Mouse (Mus musculus) heart, embryonic 11.5 days (tissue): Measurements from ENCODE around the gene Trim65. TPM values are rescaled to one million over a fixed set of nuclear protein-coding genes. Genes with fewer than 3 reads are reported as not detected.
A peak's percentile ranks its signal among the peaks of the same experiment; 100 is the strongest.

Source experiments
- ATAC-seq: fragments of 200-750 bp; cut with Nextera tagmentation; replicated peaks from 2 replicates; pipeline ENCODE4 v1.8.0; 2017; ENCODE audit warnings: moderate library complexity; ENCODE audit not compliant: insufficient number of reproducible peaks, low FRiP score, low TSS enrichment
- H3K27ac ChIP-seq: fragments of 300-500 bp; sonication (generic); 2 replicates; pipeline ENCODE4 v1.5.1; 2014; ENCODE audit warnings: mild to moderate bottlenecking, low read depth, low read length
- H3K27me3 ChIP-seq: fragments of 300-500 bp; sonication (generic); 2 replicates; pipeline ENCODE4 v1.6.1; 2014; ENCODE audit warnings: mild to moderate bottlenecking, low read length, mixed read lengths; ENCODE audit not compliant: control insufficient read depth, insufficient read depth
- H3K36me3 ChIP-seq: fragments of 300-500 bp; sonication (generic); 2 replicates; pipeline ENCODE4 v1.6.1; 2014; ENCODE audit warnings: mild to moderate bottlenecking, low read length, moderate library complexity, mixed read lengths; ENCODE audit not compliant: control insufficient read depth, insufficient read depth
- H3K4me1 ChIP-seq: fragments of 300-500 bp; sonication (generic); 2 replicates; pipeline ENCODE4 v1.6.1; 2014; ENCODE audit warnings: low read length; ENCODE audit not compliant: control insufficient read depth, insufficient read depth
- H3K4me2 ChIP-seq: fragments of 300-500 bp; sonication (generic); 2 replicates; pipeline ENCODE4 v1.6.1; 2014; ENCODE audit warnings: mild to moderate bottlenecking, moderate library complexity
- H3K4me3 ChIP-seq: fragments of 300-500 bp; sonication (generic); 2 replicates; pipeline ENCODE4 v1.5.1; 2014; ENCODE audit warnings: low read depth, low read length
- H3K9ac ChIP-seq: fragments of 300-500 bp; sonication (generic); 2 replicates; pipeline ENCODE4 v1.6.1; 2014; ENCODE audit warnings: mild to moderate bottlenecking, low read depth, low read length, moderate library complexity
- H3K9me3 ChIP-seq: fragments of 300-500 bp; sonication (generic); replicated peaks from 2 replicates; pipeline ENCODE4 v1.6.1; 2016; ENCODE audit warnings: low read length; ENCODE audit not compliant: control insufficient read depth
- WGBS: fragments of 180-500 bp; shearing (Covaris S2); extraction: QIAGEN DNeasy Blood & Tissue Kit; methylation state at CpG from one replicate; pipeline ENCODE4 v1.1.7; 2014; ENCODE audit not compliant: insufficient replicate concordance; 5-methylcytosine and 5-hydroxymethylcytosine counted together
- polyA plus RNA-seq: library from polyadenylated mRNA; unstranded; fragments of >200 nt; fragmentation: Nextera tagmentation; extraction: Ambion mirVana; gene quantifications from 2 replicates; pipeline ENCODE4 v1.2.1, GENCODE M21; 2014

Gene Trim65
- polyA plus RNA-seq, 1 experiment from 2014 or later: 4.5 TPM

- no peaks in the 10 kb centered on the region for H3K36me3 ChIP-seq
- H3K4me3 ChIP-seq: peak overlapping the region; percentile 71
- H3K9ac ChIP-seq: peak overlapping the region; percentile 84
- peak overlapping the region; percentile 87 for H3K4me2 ChIP-seq
- 2% methylated on average over 69 of the region's 70 CpGs for WGBS
- peaks cover 49% of the 10 kb centered on the region for H3K4me1 ChIP-seq
- ATAC-seq: no peak
- peaks cover 21% of the 10 kb centered on the region for H3K27me3 ChIP-seq
- no peaks in the 10 kb centered on the region for H3K9me3 ChIP-seq
- H3K27ac ChIP-seq: peak overlapping the region; percentile 79
Measured at GRCm38 (mm10) chr11:116109441-116110081, 21.4 kb downstream of the Trim65 start.

DNA sequence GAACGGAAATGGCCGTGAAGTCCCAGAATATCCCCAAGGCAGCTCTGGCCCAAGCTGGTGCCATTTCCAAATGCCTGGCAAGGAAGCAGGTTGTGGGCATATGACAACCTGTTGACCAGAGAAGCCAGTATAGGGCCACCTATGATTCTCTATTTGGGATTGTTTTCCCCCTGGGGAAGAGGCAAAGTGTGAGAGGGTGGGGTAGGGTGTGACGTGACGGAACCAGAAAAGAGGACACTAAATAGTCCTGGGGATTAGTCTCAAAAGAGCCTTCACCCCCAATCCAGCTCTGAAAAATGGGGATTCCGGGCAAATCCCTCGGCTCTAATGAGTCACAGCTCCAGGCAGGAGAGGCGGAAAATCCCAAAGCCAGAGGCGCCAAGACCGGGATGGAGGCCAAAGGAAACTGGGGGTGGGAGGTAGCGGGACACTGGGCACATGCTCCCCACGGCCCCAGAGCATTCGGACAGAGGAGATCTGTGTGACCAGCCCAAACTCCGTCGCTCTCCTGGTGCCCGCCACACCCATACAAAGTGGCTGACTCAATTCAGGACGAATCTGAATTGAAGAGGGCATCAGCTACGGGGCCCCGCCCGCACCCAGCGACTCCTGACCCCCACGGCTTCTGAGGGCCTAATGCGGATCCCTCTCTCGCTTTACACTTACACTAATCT, 22.3 kb downstream of the Trim65 start:
- no peak for ATAC-seq
- 9% methylated on average over 23 of the region's 23 CpGs for WGBS
- H3K4me2 ChIP-seq: peak overlapping the region; percentile 87
- H3K4me3 ChIP-seq: peak overlapping the region; percentile 71
- H3K9ac ChIP-seq: peak overlapping the region; percentile 84
- peak overlapping the region; percentile 79; the same call in 1 of the 2 replicates for H3K27ac ChIP-seq
- no peaks in the 10 kb centered on the region for H3K9me3 ChIP-seq
- H3K36me3 ChIP-seq: no peaks in the 10 kb centered on the region
- H3K27me3 ChIP-seq: peaks cover 21% of the 10 kb centered on the region
- peaks cover 59% of the 10 kb centered on the region for H3K4me1 ChIP-seq

GRCm38 (mm10) chr11:116107777-116108285, 23.1 kb downstream of the Trim65 start:
- H3K36me3 ChIP-seq: no peaks in the 10 kb centered on the region
- H3K27ac ChIP-seq: no peak overlapping the region
- peaks cover 21% of the 10 kb centered on the region for H3K27me3 ChIP-seq
- WGBS: 19% methylated on average over 19 of the region's 19 CpGs
- H3K4me3 ChIP-seq: peak overlapping the region; percentile 71
- peak overlapping the region; percentile 87 for H3K4me2 ChIP-seq
- H3K9me3 ChIP-seq: no peaks in the 10 kb centered on the region
- no peak for ATAC-seq
- peaks cover 66% of the 10 kb centered on the region for H3K4me1 ChIP-seq
- H3K9ac ChIP-seq: peak overlapping the region; percentile 84

DNA sequence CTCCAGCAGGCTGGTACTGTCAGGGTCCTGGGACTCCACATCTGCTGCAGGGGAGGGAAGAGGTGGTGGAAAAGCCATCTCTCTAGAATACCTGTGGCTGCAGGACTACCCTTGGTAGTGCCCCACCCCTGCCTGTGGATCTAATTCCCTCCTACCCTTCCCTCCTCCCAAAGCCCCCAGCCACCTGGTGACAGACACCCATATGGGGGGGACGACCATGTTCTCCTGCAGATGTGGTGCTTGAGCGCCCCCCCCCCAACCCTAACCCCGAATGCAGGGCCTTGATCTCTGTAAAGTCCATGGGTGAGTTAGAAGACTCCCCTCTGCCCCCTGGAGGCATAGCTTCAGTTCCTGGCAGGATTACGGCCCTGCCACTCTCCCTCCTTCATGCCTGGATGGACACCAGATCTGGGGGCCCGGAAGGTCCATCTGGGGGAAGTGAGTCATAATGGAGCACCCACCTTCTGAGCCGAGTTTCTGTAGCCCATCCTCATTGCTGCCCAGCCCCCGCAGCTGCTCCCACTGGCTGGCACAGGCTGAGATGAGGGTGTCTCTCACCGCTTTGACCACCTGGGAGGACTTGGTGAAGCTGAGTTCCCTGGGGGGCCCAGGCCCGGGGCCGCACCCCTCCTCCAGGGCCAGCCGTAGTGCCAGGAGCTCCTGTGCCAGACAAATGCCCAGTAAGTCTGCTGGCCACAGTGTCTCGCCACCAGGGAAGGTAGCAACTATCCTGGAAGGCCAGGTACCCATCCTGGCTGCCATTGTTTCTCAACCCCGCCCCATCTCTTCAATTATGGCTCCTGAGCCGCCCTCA, 23.8 kb downstream of the Trim65 start:
- H3K4me3 ChIP-seq: peak overlapping the region; percentile 71; the same call in 1 of the 2 replicates
- 27% methylated on average over 14 of the region's 14 CpGs for WGBS
- peaks cover 69% of the 10 kb centered on the region for H3K4me1 ChIP-seq
- H3K9me3 ChIP-seq: no peaks in the 10 kb centered on the region
- peak overlapping the region; percentile 84; the same call in 1 of the 2 replicates for H3K9ac ChIP-seq
- ATAC-seq: no peak
- peaks cover 21% of the 10 kb centered on the region for H3K27me3 ChIP-seq
- H3K36me3 ChIP-seq: no peaks in the 10 kb centered on the region
- peak overlapping the region; percentile 87 for H3K4me2 ChIP-seq
- 0 out of 2 replicates have a peak overlapping the region, but pooled peaks have one; percentile 5 for H3K27ac ChIP-seq

- H3K4me3 ChIP-seq: peak overlapping the region; percentile 71
- peak overlapping the region; percentile 36 for H3K9ac ChIP-seq
- no peaks in the 10 kb centered on the region for H3K9me3 ChIP-seq
- H3K36me3 ChIP-seq: no peaks in the 10 kb centered on the region
- WGBS: 31% methylated on average over 32 of the region's 32 CpGs
- peak overlapping the region; percentile 87 for H3K4me2 ChIP-seq
- peak overlapping the region; percentile 24 for H3K27ac ChIP-seq
- peaks cover 77% of the 10 kb centered on the region for H3K4me1 ChIP-seq
- H3K27me3 ChIP-seq: peaks cover 21% of the 10 kb centered on the region
- ATAC-seq: no peak
Measured at GRCm38 (mm10) chr11:116106154-116106962, 24.6 kb downstream of the Trim65 start.

DNA sequence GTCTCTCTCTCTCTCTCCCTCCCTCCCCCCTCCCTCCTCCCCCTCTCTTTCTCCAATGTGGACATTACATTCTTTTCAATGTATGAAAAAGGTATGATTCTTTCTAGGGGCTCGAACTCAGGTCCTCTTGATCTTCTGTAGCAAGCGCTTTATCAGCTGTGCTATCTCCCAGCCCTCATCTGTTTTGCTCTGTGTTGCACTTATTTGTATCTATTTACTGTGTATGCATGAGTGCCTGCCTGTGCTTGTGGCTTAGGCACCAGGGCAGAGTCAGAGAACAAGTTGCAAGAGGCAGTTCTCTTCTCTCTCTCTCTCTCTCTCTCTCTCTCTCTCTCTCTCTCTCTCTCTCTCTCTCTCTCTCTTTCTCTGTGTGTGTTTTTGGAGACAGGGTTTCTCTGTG, 25.9 kb downstream of the Trim65 start:
- H3K4me1 ChIP-seq: peaks cover 83% of the 10 kb centered on the region
- H3K4me3 ChIP-seq: no peak overlapping the region
- H3K27me3 ChIP-seq: peaks cover 20% of the 10 kb centered on the region
- no peaks in the 10 kb centered on the region for H3K9me3 ChIP-seq
- WGBS: 75% methylated on average over 2 of the region's 2 CpGs
- ATAC-seq: no peak
- no peaks in the 10 kb centered on the region for H3K36me3 ChIP-seq
- no peak overlapping the region for H3K9ac ChIP-seq
- peak overlapping the region; percentile 96 for H3K27ac ChIP-seq
- H3K4me2 ChIP-seq: no peak overlapping the region

DNA sequence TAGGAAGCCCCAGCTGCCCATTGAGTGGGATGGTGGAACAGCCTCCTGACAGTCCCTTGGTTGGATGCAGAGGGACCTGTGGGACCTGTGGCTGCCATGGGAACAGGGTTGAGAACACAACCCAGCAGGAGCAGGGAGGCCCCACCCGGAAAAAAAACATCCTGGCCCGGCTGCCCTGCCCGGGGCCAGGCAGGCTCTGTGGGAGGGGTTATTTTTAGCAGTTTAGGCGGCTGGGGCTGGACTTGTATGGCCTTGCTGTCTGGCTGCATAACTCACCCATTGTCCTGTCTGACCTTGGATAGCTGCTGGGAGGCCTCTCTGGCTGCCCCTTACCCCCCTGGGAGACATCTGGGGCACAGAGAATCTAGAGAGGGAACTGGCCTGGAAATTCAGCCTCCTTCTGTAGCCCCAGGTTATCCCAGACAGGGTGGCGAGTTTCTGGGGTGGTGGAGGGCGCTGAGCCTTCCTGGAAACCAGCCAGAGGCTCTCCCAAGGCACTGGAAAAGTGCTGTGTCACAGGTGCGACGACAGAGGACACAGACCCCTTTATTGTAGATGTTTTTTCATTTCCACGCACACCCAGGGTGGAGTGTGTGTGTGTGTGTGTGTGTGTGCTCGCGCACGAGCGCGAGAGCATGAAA, 26.8 kb downstream of the Trim65 start:
- Histone ChIP-seq H3K9ac (peak overlapping the region; percentile 65), H3K4me3 (no peak overlapping the region), H3K4me2 (peak overlapping the region; percentile 24), H3K27ac (peak overlapping the region; percentile 96), H3K36me3 (no peaks in the 10 kb centered on the region), H3K9me3 (no peaks in the 10 kb centered on the region), H3K4me1 (peaks cover 86% of the 10 kb centered on the region), H3K27me3 (peaks cover 12% of the 10 kb centered on the region)
- ATAC-seq: peak; percentile 74
- WGBS: 32% methylated on average over 14 of the region's 14 CpGs
